Mouse (Mus musculus) bone marrow macrophage, adult 2 months (primary cell): ENCODE data around the gene Kyat1. TPM values are rescaled to one million over a fixed set of nuclear protein-coding genes. Genes with fewer than 3 reads are reported as not detected.
A peak's percentile ranks its signal among the peaks of the same experiment; 100 is the strongest.

Experiments
- H3K27ac ChIP-seq: 2 replicates; pipeline ENCODE4 v1.5.1; 2012; ENCODE audit warnings: low read depth, low read length; ENCODE audit not compliant: insufficient read depth
- H3K4me1 ChIP-seq: 2 replicates; pipeline ENCODE4 v1.6.1; 2012; ENCODE audit warnings: low read length; ENCODE audit not compliant: control insufficient read depth, insufficient read depth
- H3K4me3 ChIP-seq: 2 replicates; pipeline ENCODE4 v1.5.1; 2012; ENCODE audit warnings: mild to moderate bottlenecking, low read length, moderate library complexity; ENCODE audit not compliant: insufficient read depth
- CTCF ChIP-seq: IDR thresholded peaks from 2 replicates; pipeline ENCODE4 v1.5.1; 2012; ENCODE audit warnings: low read depth, mild to moderate bottlenecking, low read length, moderate library complexity
- POLR2A ChIP-seq: IDR thresholded peaks from 2 replicates; pipeline ENCODE4 v1.6.1; 2012; ENCODE audit warnings: mild to moderate bottlenecking, low read depth, low read length, borderline replicate concordance
- polyA plus RNA-seq: library from polyadenylated mRNA; stranded (reverse); fragments of >200 nt; gene quantifications from 2 replicates; pipeline ENCODE4 v1.2.4, GENCODE M21; 2012; ENCODE audit not compliant: missing spikeins, insufficient read depth, insufficient read length

The Kyat1 gene
- polyA plus RNA-seq, 1 experiment: 3.9 TPM

DNA sequence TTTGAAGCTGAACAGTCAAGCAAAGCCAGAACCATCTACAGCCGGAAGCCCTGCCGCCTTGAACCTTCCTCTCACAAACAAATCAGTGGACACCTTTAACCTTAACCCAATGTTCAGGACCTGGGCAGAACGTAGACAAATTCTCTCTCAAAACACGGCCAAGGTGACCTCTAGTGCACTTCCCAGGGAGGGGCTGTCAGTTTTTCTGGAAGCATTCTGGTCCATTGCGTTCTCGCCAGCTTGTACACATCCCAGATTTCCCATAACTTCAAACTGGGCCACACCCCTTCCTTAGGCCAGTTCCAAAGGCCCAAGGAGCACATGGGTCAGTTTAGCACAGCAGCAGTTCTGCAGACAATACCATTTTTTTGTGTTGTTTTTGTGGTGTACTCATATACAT, 9.8 kb upstream of the Kyat1 start:
- Histone ChIP-seq H3K4me3 (no peak overlapping the region), H3K4me1 (peaks cover 25% of the 10 kb centered on the region), H3K27ac (peak overlapping the region; percentile 62)
- TF ChIP-seq CTCF (no peak), POLR2A (no peak)

DNA sequence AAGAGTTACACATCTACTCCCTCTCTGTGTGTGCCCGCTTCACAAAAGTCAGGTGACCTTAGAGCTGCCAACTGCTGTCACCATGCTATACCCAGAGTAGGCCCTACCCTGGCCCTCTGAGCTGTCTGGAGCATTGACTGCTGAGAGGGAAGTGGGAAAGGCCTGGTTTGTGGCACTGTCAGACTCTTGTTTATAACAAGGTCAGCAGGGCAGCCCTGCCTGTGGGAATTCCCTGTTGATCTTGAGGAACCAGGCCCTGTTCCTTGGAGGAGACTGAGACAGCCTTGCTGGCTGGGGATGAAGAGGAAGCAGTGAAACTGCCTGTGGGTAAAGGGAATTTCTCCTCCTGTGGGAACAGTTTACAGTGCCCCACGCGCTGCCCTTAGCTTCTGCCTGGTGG, 9.1 kb upstream of the Kyat1 start:
- no peak for TF ChIP-seq POLR2A
- TF ChIP-seq CTCF: no peak
- Histone ChIP-seq H3K4me1 (peaks cover 25% of the 10 kb centered on the region), H3K27ac (peak overlapping the region; percentile 62), H3K4me3 (no peak overlapping the region)

DNA sequence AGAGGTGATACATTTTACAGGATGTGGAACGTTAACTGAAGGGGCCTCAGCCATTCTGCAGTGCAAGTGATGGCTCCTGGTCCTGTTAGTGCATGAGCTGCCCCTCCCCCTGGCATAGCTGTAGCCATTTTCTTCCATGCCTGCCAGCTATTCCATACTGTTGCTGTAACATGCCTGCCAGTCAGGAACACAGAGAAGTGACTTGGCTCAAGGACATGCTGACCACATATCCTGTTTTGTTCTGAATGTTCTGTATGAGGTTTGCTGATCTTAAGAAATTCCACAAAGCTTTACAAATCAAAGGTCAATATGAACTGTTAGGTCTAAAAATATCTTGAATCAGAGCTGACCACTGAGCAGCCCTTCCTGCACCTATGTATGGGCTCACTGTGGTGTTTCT, 7.3 kb upstream of the Kyat1 start:
- no peak for TF ChIP-seq POLR2A
- no peak for TF ChIP-seq CTCF
- H3K27ac ChIP-seq: peak overlapping the region; percentile 75
- H3K4me3 ChIP-seq: no peak overlapping the region
- H3K4me1 ChIP-seq: peaks cover 25% of the 10 kb centered on the region

DNA sequence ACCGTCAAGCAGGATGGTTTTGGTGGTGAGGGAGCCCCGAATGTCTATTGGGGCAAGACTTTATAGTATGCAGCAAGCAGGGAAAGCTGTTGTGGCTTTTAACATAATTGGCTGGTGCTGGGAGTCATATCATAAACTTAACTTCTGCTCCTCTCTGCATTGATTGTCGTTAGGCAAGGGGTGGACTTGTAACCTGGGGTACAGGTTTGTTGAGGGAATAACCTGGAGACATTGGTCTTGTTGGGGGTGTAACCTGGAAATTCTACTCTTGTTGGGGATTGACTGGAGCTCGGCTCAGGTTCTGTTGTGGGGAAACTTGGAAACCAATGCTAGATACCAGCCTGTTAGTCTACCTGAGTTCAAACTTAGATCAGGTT, 6.5 kb upstream of the Kyat1 start:
- TF ChIP-seq POLR2A: no peak
- TF ChIP-seq CTCF: no peak
- Histone ChIP-seq H3K4me3 (no peak overlapping the region), H3K4me1 (peaks cover 25% of the 10 kb centered on the region), H3K27ac (no peak overlapping the region)

DNA sequence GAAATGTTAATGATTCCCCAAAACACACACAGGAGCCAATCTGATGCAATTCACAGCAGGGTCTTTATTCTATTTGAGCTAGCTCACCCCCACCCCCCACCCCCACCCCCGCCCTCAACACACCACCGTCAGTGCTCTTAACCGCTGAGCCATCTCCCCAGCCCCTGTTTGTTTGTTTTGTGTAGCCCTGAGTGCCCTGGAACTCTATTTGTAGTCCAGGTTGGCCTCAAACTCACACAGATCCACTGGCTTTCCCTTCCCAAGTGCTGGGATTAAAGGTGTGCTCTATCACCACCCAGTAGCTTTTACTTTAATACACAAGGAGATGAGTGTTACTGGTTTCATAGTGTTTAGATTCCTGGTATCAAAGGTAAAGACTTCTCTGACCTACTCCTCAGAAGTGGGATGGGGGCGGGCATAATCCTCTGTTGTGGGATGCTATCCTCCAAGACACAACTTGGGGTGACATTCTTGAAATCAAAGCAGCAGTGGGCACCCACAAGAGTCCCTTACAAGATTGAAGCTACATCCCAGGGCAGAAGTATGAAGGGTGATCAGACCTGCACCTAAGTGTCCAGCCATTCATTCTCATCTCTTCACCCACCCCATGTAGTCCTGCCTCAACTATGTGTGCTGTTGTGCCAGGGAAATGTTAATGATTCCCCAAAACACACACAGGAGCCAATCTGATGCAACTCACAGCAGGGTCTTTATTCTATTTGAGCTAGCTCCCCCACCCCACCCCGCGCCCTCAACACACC, 5.9 kb upstream of the Kyat1 start:
- TF ChIP-seq CTCF (no peak), POLR2A (no peak)
- Histone ChIP-seq H3K27ac (no peak overlapping the region), H3K4me1 (peaks cover 26% of the 10 kb centered on the region), H3K4me3 (no peak overlapping the region)

DNA sequence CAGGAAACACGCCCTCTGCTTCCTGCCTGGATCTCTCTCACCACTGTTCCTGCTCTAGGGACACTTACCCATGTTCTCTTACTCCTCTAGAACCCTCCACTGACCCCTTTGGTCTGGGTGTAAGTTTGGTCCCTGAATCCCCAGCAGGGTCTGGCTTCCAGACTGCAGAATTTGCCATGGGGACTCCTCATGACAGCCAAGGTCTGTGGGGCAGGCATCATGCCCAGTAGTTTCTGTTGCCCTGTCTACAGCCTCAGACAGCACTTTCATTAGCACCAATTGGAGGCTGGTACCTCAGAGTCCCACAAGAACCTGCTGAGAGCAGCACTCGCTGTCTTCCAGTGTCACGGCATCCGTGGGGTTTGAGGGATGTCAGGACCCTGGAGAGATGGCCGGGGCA, 2.2 kb upstream of the Kyat1 start:
- Histone ChIP-seq H3K4me3 (no peak overlapping the region), H3K4me1 (peaks cover 15% of the 10 kb centered on the region), H3K27ac (no peak overlapping the region)
- no peak for TF ChIP-seq POLR2A
- no peak for TF ChIP-seq CTCF

DNA sequence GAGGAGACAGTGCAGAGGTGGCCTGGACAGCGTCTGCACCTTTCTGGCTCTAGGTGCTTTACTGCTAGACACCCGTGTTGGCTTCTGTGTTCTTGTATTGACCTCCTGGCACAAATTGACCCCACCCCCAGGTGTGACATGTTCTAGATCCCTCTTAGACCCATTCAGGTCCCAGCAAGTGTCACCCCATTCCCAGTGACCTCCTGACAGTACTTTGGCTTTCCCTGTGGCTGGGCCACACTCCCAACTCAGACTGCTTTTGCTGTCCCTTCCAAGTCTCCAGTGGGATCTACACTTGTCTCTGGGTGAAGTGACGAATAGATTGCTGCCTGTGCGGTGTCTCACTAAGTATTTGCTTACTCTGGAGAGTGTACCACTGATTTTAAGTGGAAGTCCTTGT, 1.8 kb upstream of the Kyat1 start:
- H3K27ac ChIP-seq: no peak overlapping the region
- H3K4me3 ChIP-seq: no peak overlapping the region
- no peak for TF ChIP-seq POLR2A
- H3K4me1 ChIP-seq: peaks cover 10% of the 10 kb centered on the region

DNA sequence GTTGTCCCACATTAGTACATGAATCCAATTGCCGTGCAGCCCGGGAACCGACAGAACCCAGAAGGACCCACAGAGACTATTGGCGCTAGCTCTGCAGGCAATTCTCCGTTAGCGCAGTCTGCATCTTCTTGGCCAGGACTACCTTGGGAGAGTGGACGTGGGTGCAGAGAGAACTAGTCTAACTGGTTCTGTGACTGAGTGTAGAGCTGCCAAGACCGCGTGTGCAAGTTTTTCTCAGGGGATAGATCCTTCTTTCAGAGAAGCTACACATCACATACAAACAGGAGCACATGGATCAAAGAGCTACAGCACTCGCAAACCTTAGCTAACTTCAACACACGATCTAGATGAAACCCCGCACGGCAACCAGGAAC, 405 bp downstream of the Kyat1 start:
- TF ChIP-seq CTCF: no peak
- peak overlapping the region; percentile 64 for H3K4me3 ChIP-seq
- peak overlapping the region; percentile 56 for H3K27ac ChIP-seq
- H3K4me1 ChIP-seq: peaks cover 9% of the 10 kb centered on the region

DNA sequence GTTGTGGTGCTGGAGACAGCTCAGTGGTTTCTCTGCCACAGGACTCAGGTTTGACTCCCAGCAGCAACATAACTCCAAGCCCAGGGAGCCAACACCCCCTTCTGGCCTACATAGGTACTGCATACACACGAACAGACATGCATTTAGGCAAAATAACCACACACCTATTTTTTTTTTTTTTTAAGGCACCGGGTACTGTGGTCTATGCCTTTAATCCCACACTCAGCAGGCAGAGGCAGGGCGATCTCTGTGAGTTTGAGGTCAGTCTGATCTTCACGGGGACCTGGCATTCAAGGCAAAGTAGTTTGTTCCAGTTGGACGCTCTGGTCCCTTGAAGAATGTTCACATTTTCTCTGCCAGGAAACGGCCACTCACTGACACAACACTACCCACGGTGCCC, 2.2 kb downstream of the Kyat1 start:
- TF ChIP-seq POLR2A (no peak), CTCF (peak; percentile 28; the same call in 1 of the 2 replicates)
- Histone ChIP-seq H3K4me1 (peaks cover 12% of the 10 kb centered on the region), H3K27ac (no peak overlapping the region), H3K4me3 (no peak overlapping the region)

DNA sequence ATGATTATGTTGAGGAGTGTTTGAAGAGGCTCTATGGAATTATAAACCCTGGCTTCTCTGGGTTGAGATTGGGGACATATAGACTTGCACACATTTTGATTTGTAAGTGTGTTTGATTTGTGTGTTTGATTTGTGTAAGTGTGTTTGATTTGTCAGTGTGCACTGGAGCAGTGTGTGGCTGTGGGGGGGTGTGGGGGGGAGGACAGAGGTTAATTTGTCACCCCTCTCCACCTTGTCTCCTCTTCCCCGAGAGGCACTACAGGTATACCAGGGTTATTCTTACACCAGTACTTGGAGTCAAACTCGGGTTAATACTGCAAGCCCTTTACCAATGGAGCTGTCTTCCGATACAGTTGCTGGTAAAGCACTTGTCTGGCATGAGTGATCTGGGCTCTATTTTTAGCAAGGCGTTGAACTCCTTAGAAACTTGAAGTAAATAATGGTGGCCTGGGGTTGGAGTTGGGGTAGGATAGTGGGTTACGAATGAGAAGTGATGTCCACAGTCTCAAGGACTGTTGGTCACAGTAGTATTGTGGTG, 5.2 kb downstream of the Kyat1 start:
- TF ChIP-seq POLR2A: no peak
- no peak for TF ChIP-seq CTCF
- Histone ChIP-seq H3K27ac (no peak overlapping the region), H3K4me3 (no peak overlapping the region), H3K4me1 (peaks cover 15% of the 10 kb centered on the region)
